Mouse (Mus musculus): ENCODE data around the gene Nudt16.
"Not testable (repeated sequence)": the region's sequence is repeated elsewhere in the genome, so short reads cannot be mapped to it uniquely, and the experiment has no call there.

The Nudt16 gene

GRCm38 (mm10) chr9:105131253-105132001 lies at the start of gene Nudt16:
Gene Nudt16 (minus strand): TSS chr9:105131824.
- DNase-seq (ENCODE audit: inconsistent age in 2 of 2, low spot score in 1 of 2): peak; percentile 93 to 97

- DNase-seq (ENCODE audit: inconsistent age in 2 of 2, low spot score in 1 of 2): no peak
These were observed 13.4 kb upstream of the Nudt16 start, which contains the start of gene 1700080E11Rik for GRCm38 (mm10) chr9:105144992-105145391. Gene 1700080E11Rik (minus strand): TSS chr9:105145092.

GRCm38 (mm10) chr9:105139204-105139603 lies 7.6 kb upstream of the Nudt16 start:
- peak in 1 of 2 experiments; percentile 12 for DNase-seq (ENCODE audit: inconsistent age in 2 of 2, low spot score in 1 of 2)

- peak in 1 of 2 experiments; percentile 8 for DNase-seq (ENCODE audit: inconsistent age in 2 of 2, low spot score in 1 of 2)
These were observed 4.8 kb upstream of the Nudt16 start for GRCm38 (mm10) chr9:105136404-105136803.

GRCm38 (mm10) chr9:105134536-105134935 lies 2.9 kb upstream of the Nudt16 start:
- DNase-seq (ENCODE audit: inconsistent age in 2 of 2, low spot score in 1 of 2): peak in 1 of 2 experiments; percentile 13

- no peak for DNase-seq (ENCODE audit: inconsistent age in 2 of 2, low spot score in 1 of 2)
These were observed 361 bp upstream of the Nudt16 start for GRCm38 (mm10) chr9:105132002-105132367.

- no peak for DNase-seq (ENCODE audit: inconsistent age in 2 of 2, low spot score in 1 of 2)
These were observed 1.3 kb downstream of the Nudt16 start for GRCm38 (mm10) chr9:105130331-105130730.

- not testable (repeated sequence) for DNase-seq (ENCODE audit: inconsistent age in 2 of 2, low spot score in 1 of 2)
These were observed 6.4 kb downstream of the Nudt16 start for GRCm38 (mm10) chr9:105125206-105125605.

- peak in 1 of 2 experiments; percentile 6 for DNase-seq (ENCODE audit: inconsistent age in 2 of 2, low spot score in 1 of 2)
These were observed 27.7 kb downstream of the Nudt16 start for GRCm38 (mm10) chr9:105103893-105104292.

- peak in 1 of 2 experiments; percentile 12 for DNase-seq (ENCODE audit: inconsistent age in 2 of 2, low spot score in 1 of 2)
These were observed 29.7 kb downstream of the Nudt16 start for GRCm38 (mm10) chr9:105101911-105102310.

GRCm38 (mm10) chr9:105100807-105101570 lies 30.6 kb downstream of the Nudt16 start:
- DNase-seq (ENCODE audit: inconsistent age in 2 of 2, low spot score in 1 of 2): peak in 1 of 2 experiments; percentile 9

GRCm38 (mm10) chr9:105080246-105080645 lies 51.4 kb downstream of the Nudt16 start:
- DNase-seq (ENCODE audit: inconsistent age in 2 of 2, low spot score in 1 of 2): no peak

Measured in adrenal gland, adult (tissue).